Mouse (Mus musculus) E14TG2a.4 (cell line): ENCODE measurements around the gene Tmem184a.

Experiments used
- CTCF ChIP-seq: conservative IDR thresholded peaks from 2 replicates; pipeline ENCODE4 v1.5.1; 2014; ENCODE audit warnings: low read length
- POU5F1 ChIP-seq: IDR thresholded peaks from 2 replicates; pipeline ENCODE4 v1.6.1; 2014; ENCODE audit warnings: low read length, borderline replicate concordance

DNA sequence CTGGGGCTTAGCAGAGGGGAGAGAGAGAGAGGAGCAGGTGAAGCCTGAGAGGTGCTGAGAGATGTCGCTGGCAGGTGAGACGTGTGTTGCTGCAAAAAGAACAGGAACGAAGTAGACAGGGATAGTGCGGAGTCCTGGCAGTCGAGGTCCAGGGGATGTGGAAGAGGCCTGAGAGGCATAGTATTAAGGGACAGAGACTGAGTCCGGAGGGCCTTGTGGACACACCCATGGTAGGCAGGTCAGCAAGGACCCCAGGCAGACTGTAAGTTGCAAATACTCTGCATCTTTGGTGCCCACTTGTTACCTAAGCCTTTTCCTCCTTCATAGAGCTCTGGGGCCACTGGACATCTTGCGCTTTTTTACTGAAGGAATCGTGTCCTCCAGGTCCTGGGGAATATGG, 18.5 kb downstream of the Tmem184a start:
- TF ChIP-seq CTCF = no peak
- TF ChIP-seq POU5F1 = no peak
